21 mouse cellular contexts compared by ENCODE assay signal in the genomic region with DNA sequence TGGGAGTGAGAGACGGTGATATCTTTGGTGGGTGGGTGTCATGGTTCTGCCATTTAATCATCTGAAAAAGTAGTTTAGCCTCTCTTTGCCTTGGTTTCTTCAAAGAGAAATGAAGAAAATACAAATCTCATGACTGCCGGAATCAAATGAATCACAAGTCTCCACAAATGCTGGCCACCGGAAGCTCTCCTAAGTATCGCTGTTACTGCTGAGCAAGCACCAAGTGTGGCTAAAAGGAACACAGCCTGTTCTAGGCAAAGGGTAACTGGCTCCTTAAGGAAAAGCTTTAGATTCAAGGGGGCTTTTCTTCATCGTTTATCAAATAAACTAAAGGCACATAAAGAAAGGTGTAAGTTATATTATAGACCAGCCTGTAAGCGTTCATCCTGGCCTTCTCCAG. TPM values are rescaled to one million over a fixed set of nuclear protein-coding genes. Genes with fewer than 3 reads are reported as not detected.
"Had no signal": no experiment of that assay in that cellular context is flagged by ENCODE, and none has a peak within 500 bp of the region (broad histone marks: within the 10 kb centered on the region; RNA-seq: fewer than 3 reads in every experiment).

No protein-coding gene starts in this region.

- ATAC-seq: intestine, embryonic 16.5 days; liver, embryonic 12.5 days; midbrain, embryonic 15.5 days had no signal

- H3K4me2 ChIP-seq: limb, embryonic 13.5 days; liver, embryonic 12.5 days; liver, embryonic 15.5 days; midbrain, embryonic 12.5 days; midbrain, embryonic 15.5 days; neural tube, embryonic 12.5 days; neural tube, embryonic 15.5 days had no signal

- H3K9me3 ChIP-seq: limb, embryonic 10.5 days; limb, embryonic 13.5 days; liver, embryonic 12.5 days; liver, embryonic 15.5 days; midbrain, embryonic 12.5 days; midbrain, embryonic 15.5 days; neural tube, embryonic 12.5 days; neural tube, embryonic 15.5 days had no signal

- H3K27ac ChIP-seq: kidney, postnatal 0 days; layer of hippocampus, adult 2 months; limb, embryonic 10.5 days; limb, embryonic 13.5 days; liver, embryonic 12.5 days; liver, embryonic 15.5 days; macrophage; midbrain, embryonic 12.5 days; midbrain, embryonic 15.5 days; neural tube, embryonic 12.5 days; neural tube, embryonic 15.5 days had no signal

- H3K27me3 ChIP-seq: limb, embryonic 13.5 days; liver, embryonic 12.5 days; liver, embryonic 15.5 days; midbrain, embryonic 12.5 days; midbrain, embryonic 15.5 days; neural tube, embryonic 12.5 days; neural tube, embryonic 15.5 days had no signal

- H3K36me3 ChIP-seq: liver, embryonic 12.5 days; liver, embryonic 15.5 days; midbrain, embryonic 12.5 days; midbrain, embryonic 15.5 days; neural tube, embryonic 12.5 days; neural tube, embryonic 15.5 days had no signal

- H3K4me3 ChIP-seq: layer of hippocampus, adult 2 months; limb, embryonic 10.5 days; limb, embryonic 13.5 days; liver, embryonic 12.5 days; liver, embryonic 15.5 days; midbrain, embryonic 12.5 days; midbrain, embryonic 15.5 days; neural tube, embryonic 12.5 days; neural tube, embryonic 15.5 days had no signal

- H3K4me1 ChIP-seq: liver, embryonic 12.5 days; liver, embryonic 15.5 days; midbrain, embryonic 15.5 days had no signal

- H3K9ac ChIP-seq: limb, embryonic 13.5 days; liver, embryonic 12.5 days; liver, embryonic 15.5 days; midbrain, embryonic 12.5 days; midbrain, embryonic 15.5 days; neural tube, embryonic 12.5 days; neural tube, embryonic 15.5 days had no signal

- DNase-seq: kidney, adult 18-20 months; kidney, postnatal 25 days; layer of hippocampus, adult 9-11 months; liver; right cerebral cortex, adult 18-20 months; right cerebral cortex, postnatal 25 days; thymus, adult 18-20 months; thymus, postnatal 36 days had no signal

RNA-seq across cellular contexts. Expression of gene Tgfb2, which starts 30.5 kb away (rescaled TPM):
- total RNA-seq: megakaryocyte, adult 5-6 weeks had no signal
